Mouse (Mus musculus) heart, postnatal 0 days (tissue): ENCODE results near the gene 9130213A22Rik.

Source experiments
- CTCF ChIP-seq: IDR thresholded peaks from 2 replicates; pipeline ENCODE4 v1.5.1; 2016; ENCODE audit warnings: antibody characterized with exemption, control low read depth, low read depth
- EP300 ChIP-seq: IDR thresholded peaks from 2 replicates; pipeline ENCODE4 v1.6.1; 2016; ENCODE audit warnings: antibody characterized with exemption, low read depth

DNA sequence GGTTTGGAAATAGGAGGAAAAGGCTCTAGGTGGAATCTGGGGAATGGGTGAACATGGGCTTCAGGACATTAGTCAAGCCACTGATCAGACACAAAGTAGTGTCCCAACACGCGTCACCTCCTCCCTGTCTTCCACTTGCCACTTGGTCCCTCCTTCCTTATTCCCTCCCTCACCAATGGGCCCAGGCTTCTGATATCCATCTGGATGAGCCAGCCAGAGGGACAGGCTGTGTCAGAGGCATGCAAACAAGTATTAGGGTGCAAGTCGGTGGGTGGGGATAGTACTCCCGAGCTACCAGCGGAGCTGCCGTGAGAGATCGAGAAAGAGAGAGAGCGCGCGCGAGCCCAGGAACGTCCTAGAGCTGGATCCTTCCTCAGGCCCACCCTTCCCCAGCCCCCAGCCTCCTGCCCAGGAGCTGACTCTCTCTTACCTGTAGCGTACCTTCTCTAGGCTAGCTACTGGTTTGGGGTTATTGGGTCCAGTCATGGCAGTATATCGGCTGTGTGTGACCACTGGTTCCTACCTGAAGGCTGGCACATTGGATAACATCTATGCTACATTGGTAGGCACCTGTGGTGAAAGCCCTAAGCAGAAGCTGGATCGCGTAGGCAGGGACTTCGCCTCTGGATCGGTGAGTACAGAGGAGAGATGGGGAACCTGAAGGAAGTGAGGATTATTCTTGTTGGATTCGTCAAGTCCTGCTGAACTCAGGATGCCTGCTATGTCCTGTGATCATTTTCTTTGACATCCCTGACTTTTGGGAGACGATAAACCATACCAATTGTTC is 3.7 kb upstream of the 9130213A22Rik start:
- TF ChIP-seq EP300 (no peak), CTCF (no peak)
